Mouse (Mus musculus): ENCODE data around the gene Nabp1. TPM values are rescaled to one million over a fixed set of nuclear protein-coding genes. Genes with fewer than 3 reads are reported as not detected.
A peak's percentile ranks its signal among the peaks of the same experiment; 100 is the strongest.

The Nabp1 gene
- polyA plus RNA-seq, 1 experiment from 2014 or later = 7.2 TPM

DNA sequence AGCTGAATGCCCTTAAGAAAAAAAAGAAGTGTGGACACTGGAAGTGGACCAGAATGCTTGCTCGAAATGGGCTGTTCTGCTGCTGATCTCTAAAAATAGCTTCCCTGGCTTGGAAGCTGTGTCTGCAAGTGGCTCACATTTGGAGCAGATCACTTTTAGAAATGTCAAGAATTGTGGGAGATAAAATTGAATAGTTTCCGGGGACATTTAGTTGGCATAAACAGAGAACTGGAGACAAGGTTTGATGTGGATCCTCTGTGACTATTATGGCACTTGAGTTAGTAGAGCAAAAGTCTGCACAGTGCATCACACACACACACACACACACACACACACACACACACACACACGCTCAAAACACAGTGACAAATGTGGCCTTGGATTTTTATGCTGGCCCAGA, 36.8 kb upstream of the Nabp1 start:
- Histone ChIP-seq H3K9me3 (ENCODE audit: low read length) (no peaks in the 10 kb centered on the region), H3K4me1 (ENCODE audit: insufficient read depth) (peaks cover 17% of the 10 kb centered on the region), H3K27me3 (ENCODE audit: insufficient read depth, low read length) (no peaks in the 10 kb centered on the region), H3K27ac (ENCODE audit: low read depth) (no peak overlapping the region), H3K36me3 (replicated peaks; ENCODE audit: insufficient read depth, low read length) (no peaks in the 10 kb centered on the region), H3K4me2 (ENCODE audit: low read depth, low read length) (no peak overlapping the region), H3K4me3 (ENCODE audit: low read depth, low read length) (no peak overlapping the region), H3K9ac (replicated peaks) (no peak overlapping the region)
- TF ChIP-seq CTCF (IDR thresholded peaks at IDR 0.05; ENCODE audit: low read depth) = no peak
- TF ChIP-seq EP300 (IDR thresholded peaks at IDR 0.05; ENCODE audit: low read depth) = no peak
- DNase-seq (no peak), ATAC-seq (no peak)
- WGBS (ENCODE audit: insufficient replicate concordance) = 60% methylated on average over 3 of the region's 3 CpGs

DNA sequence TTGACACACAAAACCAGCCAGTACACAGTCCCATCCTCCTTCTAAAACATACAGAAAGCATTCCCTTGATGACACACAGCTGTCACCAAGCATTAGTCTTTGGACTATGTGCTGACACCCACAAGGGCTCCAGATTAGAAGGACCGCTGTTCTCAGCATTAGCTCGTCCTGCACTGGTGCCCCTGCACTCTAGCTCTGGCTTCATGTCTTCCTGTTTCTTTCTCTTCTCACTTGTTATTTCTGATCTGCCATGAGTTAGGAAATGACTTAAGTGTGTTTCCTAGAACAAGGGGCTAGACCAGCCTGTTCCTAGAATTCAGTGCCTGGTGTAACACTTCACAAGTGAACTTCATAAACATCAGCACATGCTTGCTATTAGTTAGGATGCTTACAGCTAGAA, 36.2 kb upstream of the Nabp1 start:
- DNase-seq = no peak
- Histone ChIP-seq H3K4me2 (ENCODE audit: low read depth, low read length) (no peak overlapping the region), H3K36me3 (replicated peaks; ENCODE audit: insufficient read depth, low read length) (no peaks in the 10 kb centered on the region), H3K27me3 (ENCODE audit: insufficient read depth, low read length) (no peaks in the 10 kb centered on the region), H3K4me3 (ENCODE audit: low read depth, low read length) (no peak overlapping the region), H3K9me3 (ENCODE audit: low read length) (no peaks in the 10 kb centered on the region), H3K9ac (replicated peaks) (no peak overlapping the region; the same call in 1 of the 2 replicates), H3K27ac (ENCODE audit: low read depth) (peak overlapping the region; percentile 12; the same call in 1 of the 2 replicates), H3K4me1 (ENCODE audit: insufficient read depth) (peaks cover 23% of the 10 kb centered on the region)
- WGBS (ENCODE audit: insufficient replicate concordance) = 45% methylated on average over 2 of the region's 2 CpGs
- peak; percentile 60 for ATAC-seq
- TF ChIP-seq CTCF (IDR thresholded peaks at IDR 0.05; ENCODE audit: low read depth) (no peak), EP300 (IDR thresholded peaks at IDR 0.05; ENCODE audit: low read depth) (no peak)

DNA sequence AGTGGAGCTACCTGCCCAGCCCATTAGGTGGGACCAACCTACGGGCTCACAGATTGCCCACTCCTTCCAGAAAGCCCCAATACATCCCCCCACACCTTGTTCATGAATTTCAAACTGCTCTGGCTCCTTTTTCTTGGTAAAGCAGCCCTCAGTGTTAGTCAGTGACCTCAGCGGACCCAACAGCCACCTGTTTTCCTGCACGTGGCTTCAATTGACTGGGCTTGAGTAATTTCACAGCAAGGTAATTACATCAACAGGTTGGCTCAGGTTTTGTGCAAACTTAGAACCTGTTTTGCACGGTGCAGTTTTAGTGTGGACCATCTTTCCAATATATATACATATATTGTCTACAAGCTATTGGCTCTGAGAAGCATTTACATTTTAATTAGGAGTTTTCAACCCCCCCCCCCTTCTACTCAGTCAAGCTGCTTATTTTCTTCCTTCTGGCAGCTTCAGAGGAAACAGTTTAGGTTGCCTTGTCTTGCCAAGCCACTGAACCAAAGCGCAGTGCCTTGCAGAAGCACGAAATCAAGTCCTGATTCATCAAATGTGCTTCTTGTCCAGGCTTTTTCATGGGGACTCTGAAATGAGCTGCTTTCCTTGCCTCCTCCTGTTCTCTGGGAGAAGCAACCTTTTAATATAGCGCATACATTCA, 35.0 kb upstream of the Nabp1 start:
- Histone ChIP-seq H3K4me2 (ENCODE audit: low read depth, low read length) (no peak overlapping the region), H3K9ac (replicated peaks) (no peak overlapping the region), H3K9me3 (ENCODE audit: low read length) (no peaks in the 10 kb centered on the region), H3K27ac (ENCODE audit: low read depth) (no peak overlapping the region), H3K36me3 (replicated peaks; ENCODE audit: insufficient read depth, low read length) (no peaks in the 10 kb centered on the region), H3K4me3 (ENCODE audit: low read depth, low read length) (no peak overlapping the region), H3K27me3 (ENCODE audit: insufficient read depth, low read length) (no peaks in the 10 kb centered on the region), H3K4me1 (ENCODE audit: insufficient read depth) (peaks cover 28% of the 10 kb centered on the region)
- 71% methylated on average over 7 of the region's 7 CpGs for WGBS (ENCODE audit: insufficient replicate concordance)
- peak; percentile 62 for ATAC-seq
- TF ChIP-seq EP300 (IDR thresholded peaks at IDR 0.05; ENCODE audit: low read depth) (no peak), CTCF (IDR thresholded peaks at IDR 0.05; ENCODE audit: low read depth) (no peak)
- peak; percentile 35 for DNase-seq

DNA sequence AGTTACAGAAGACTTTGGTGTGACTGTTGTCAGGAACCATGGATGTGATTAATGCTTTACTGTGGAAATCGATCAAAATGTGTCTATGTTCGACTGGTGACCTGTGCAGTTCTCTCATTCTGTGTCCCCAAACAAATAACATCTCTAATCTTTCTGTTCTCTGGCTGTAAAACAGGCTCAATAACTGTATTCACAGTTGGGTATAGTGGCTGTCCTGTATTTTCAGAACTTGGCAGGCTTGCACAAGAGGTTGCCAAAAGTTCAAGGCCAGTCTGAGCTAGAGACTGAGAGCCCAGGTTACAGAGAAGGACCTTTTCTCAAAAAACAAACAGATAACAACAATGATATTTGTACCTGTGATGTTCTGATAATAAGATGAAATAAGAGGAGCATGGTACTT, 34.1 kb upstream of the Nabp1 start:
- TF ChIP-seq EP300 (IDR thresholded peaks at IDR 0.05; ENCODE audit: low read depth) (no peak), CTCF (IDR thresholded peaks at IDR 0.05; ENCODE audit: low read depth) (no peak)
- no peak for DNase-seq
- 58% methylated on average over 2 of the region's 2 CpGs for WGBS (ENCODE audit: insufficient replicate concordance)

DNA sequence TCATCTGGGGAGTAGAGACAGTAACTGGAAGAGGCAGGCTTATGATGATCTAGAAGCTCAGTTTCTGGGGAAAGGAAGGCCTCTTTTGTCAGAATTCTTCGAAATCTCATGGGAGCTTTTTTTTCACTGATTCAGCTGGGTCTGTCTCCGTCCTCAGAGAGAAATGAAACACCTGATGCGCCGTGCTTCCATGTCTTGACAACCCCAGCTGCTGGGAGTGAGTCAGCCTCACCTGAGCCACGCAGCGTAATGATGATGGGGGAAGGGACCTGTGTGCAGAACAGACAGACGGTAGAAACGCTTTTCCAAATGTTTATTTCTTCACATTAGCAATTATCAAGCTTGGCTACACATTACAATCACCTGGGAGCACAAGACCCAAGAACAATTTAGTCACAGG, 31.6 kb upstream of the Nabp1 start:
- Histone ChIP-seq H3K27ac (ENCODE audit: low read depth) (no peak overlapping the region), H3K9me3 (ENCODE audit: low read length) (no peaks in the 10 kb centered on the region), H3K9ac (replicated peaks) (no peak overlapping the region), H3K36me3 (replicated peaks; ENCODE audit: insufficient read depth, low read length) (no peaks in the 10 kb centered on the region), H3K4me3 (ENCODE audit: low read depth, low read length) (no peak overlapping the region), H3K4me2 (ENCODE audit: low read depth, low read length) (no peak overlapping the region), H3K27me3 (ENCODE audit: insufficient read depth, low read length) (no peaks in the 10 kb centered on the region), H3K4me1 (ENCODE audit: insufficient read depth) (peaks cover 33% of the 10 kb centered on the region)
- TF ChIP-seq EP300 (IDR thresholded peaks at IDR 0.05; ENCODE audit: low read depth) (no peak), CTCF (IDR thresholded peaks at IDR 0.05; ENCODE audit: low read depth) (no peak)
- ATAC-seq = no peak
- 74% methylated on average over 8 of the region's 8 CpGs for WGBS (ENCODE audit: insufficient replicate concordance)
- DNase-seq = no peak

More for the DNA sequence above, 34.1 kb upstream of the Nabp1 start:
- Histone ChIP-seq H3K36me3 (replicated peaks; ENCODE audit: insufficient read depth, low read length) (no peaks in the 10 kb centered on the region), H3K9ac (replicated peaks) (no peak overlapping the region), H3K27me3 (ENCODE audit: insufficient read depth, low read length) (no peaks in the 10 kb centered on the region), H3K4me1 (ENCODE audit: insufficient read depth) (peaks cover 28% of the 10 kb centered on the region), H3K4me2 (ENCODE audit: low read depth, low read length) (no peak overlapping the region), H3K27ac (ENCODE audit: low read depth) (no peak overlapping the region), H3K4me3 (ENCODE audit: low read depth, low read length) (no peak overlapping the region), H3K9me3 (ENCODE audit: low read length) (no peaks in the 10 kb centered on the region)
- ATAC-seq = no peak

DNA sequence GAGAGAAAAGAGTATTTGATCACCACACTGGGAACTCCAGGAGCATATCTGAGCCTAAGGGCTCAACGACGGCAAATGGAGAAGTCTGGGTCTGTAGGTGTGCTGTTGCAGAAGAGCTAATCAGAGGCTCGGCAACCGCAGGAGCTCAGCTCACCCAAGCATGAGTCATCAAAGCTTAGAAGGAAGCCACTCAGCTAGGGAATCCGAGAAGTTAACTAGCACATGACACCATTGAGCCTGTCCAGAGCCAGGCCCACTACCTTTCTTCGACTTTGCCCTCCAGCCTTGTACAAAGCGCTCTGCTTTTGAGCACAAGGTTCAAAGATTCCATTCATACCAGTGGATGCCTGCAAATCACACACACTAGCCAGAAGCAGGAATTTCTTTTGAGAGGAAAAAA, 30.9 kb upstream of the Nabp1 start:
- Histone ChIP-seq H3K9me3 (ENCODE audit: low read length) (no peaks in the 10 kb centered on the region), H3K27me3 (ENCODE audit: insufficient read depth, low read length) (no peaks in the 10 kb centered on the region), H3K27ac (ENCODE audit: low read depth) (peak overlapping the region; percentile 58), H3K4me3 (ENCODE audit: low read depth, low read length) (no peak overlapping the region), H3K9ac (replicated peaks) (no peak overlapping the region), H3K4me1 (ENCODE audit: insufficient read depth) (peaks cover 27% of the 10 kb centered on the region), H3K36me3 (replicated peaks; ENCODE audit: insufficient read depth, low read length) (no peaks in the 10 kb centered on the region), H3K4me2 (ENCODE audit: low read depth, low read length) (no peak overlapping the region)
- peak; percentile 84 for ATAC-seq
- 0 out of 2 replicates have a peak, but pooled peaks have one; percentile 8 for TF ChIP-seq EP300 (IDR thresholded peaks at IDR 0.05; ENCODE audit: low read depth)
- TF ChIP-seq CTCF (IDR thresholded peaks at IDR 0.05; ENCODE audit: low read depth) = no peak
- DNase-seq = peak; percentile 34
- WGBS (ENCODE audit: insufficient replicate concordance) = 8% methylated on average over 7 of the region's 7 CpGs
